Mouse (Mus musculus): ENCODE data around the gene Asb18.
A peak's percentile ranks its signal among the peaks of the same experiment; 100 is the strongest.

DNA sequence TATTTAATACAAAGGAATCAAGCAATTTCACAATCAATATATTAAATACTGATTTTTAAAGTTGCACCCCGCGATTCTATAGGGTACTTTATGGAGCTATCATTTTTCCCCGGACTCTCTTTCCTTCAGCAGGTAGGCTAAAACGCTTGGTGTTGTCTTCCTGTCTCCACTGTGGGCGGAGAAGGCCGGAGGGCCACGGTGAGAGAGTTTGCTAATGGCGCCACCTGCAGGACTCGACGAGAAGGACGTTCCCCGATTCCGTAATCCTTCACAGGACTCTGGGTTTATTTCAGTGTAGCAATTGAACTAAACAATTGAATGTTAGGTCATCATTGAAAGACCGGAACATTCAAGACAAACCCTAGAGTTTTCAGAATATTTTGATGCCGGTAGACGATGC, 71.3 kb downstream of the Asb18 start:
- TF ChIP-seq POLR2A (IDR thresholded peaks at IDR 0.05; ENCODE audit: insufficient read depth, low read depth, low read length) (no peak), CTCF (IDR thresholded peaks at IDR 0.05) (peak; percentile 97)

Measured in heart, adult 2 months (tissue).